Mouse (Mus musculus): ENCODE data around the gene Swap70. TPM values are rescaled to one million over a fixed set of nuclear protein-coding genes. Genes with fewer than 3 reads are reported as not detected.
A peak's percentile ranks its signal among the peaks of the same experiment; 100 is the strongest.

Swap70 gene
- polyA plus RNA-seq, 1 experiment from 2014 or later: 17.4 TPM

DNA sequence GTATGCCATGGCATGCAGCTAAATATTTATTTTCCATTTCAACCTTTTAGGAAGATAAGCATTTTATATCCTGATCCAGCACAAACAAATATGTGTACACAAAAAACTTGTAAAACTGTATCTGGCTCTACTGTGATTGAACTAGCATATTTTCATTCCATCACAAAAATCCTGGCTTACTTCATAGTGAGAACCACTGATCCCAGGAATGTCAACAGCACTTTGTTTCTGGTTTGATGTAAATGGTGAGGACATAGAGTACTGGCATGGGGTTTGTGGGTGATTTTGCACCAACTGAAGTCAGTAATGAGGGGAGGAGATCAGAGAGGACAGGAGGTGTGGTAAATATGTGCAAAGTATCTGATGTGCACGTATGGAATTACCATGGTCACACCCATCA lies 41.1 kb downstream of the Swap70 start:
- 20% methylated on average over 1 of the region's 1 CpGs for WGBS (ENCODE audit: insufficient replicate concordance)
- Histone ChIP-seq H3K4me2 (no peak overlapping the region), H3K4me1 (peaks cover 16% of the 10 kb centered on the region), H3K27ac (no peak overlapping the region), H3K4me3 (no peak overlapping the region), H3K9ac (no peak overlapping the region), H3K36me3 (no peaks in the 10 kb centered on the region), H3K9me3 (replicated peaks) (no peaks in the 10 kb centered on the region), H3K27me3 (replicated peaks) (no peaks in the 10 kb centered on the region)
- no peak for ATAC-seq

- no peaks in the 10 kb centered on the region; the same call in 1 of the 2 replicates for H3K36me3 ChIP-seq
- no peak for ATAC-seq
Observed at GRCm38 (mm10) chr7:110263474-110263873, 42.0 kb downstream of the Swap70 start.

GRCm38 (mm10) chr7:110265796-110266195 lies 44.3 kb downstream of the Swap70 start:
- H3K9ac ChIP-seq: no peak overlapping the region
- H3K4me2 ChIP-seq: no peak overlapping the region
- H3K36me3 ChIP-seq: peaks cover 15% of the 10 kb centered on the region
- 20% methylated on average over 7 of the region's 7 CpGs for WGBS (ENCODE audit: insufficient replicate concordance)
- peaks cover 23% of the 10 kb centered on the region for H3K4me1 ChIP-seq
- ATAC-seq: peak; percentile 51; the same call in 1 of the 2 replicates
- H3K9me3 ChIP-seq (replicated peaks): no peaks in the 10 kb centered on the region
- no peak overlapping the region for H3K27ac ChIP-seq
- H3K27me3 ChIP-seq (replicated peaks): no peaks in the 10 kb centered on the region
- H3K4me3 ChIP-seq: no peak overlapping the region

More at GRCm38 (mm10) chr7:110263474-110263873, 42.0 kb downstream of the Swap70 start:
- 58% methylated on average over 1 of the region's 1 CpGs for WGBS (ENCODE audit: insufficient replicate concordance)
- Histone ChIP-seq H3K4me2 (no peak overlapping the region), H3K27me3 (replicated peaks) (no peaks in the 10 kb centered on the region), H3K27ac (no peak overlapping the region), H3K4me3 (no peak overlapping the region), H3K9ac (no peak overlapping the region), H3K9me3 (replicated peaks) (no peaks in the 10 kb centered on the region), H3K4me1 (peaks cover 15% of the 10 kb centered on the region)

- no peak for ATAC-seq
- Histone ChIP-seq H3K4me1 (peaks cover 23% of the 10 kb centered on the region), H3K4me2 (no peak overlapping the region), H3K9ac (no peak overlapping the region), H3K27ac (no peak overlapping the region), H3K27me3 (replicated peaks) (no peaks in the 10 kb centered on the region), H3K4me3 (no peak overlapping the region), H3K36me3 (peaks cover 17% of the 10 kb centered on the region), H3K9me3 (replicated peaks) (no peaks in the 10 kb centered on the region)
Observed at GRCm38 (mm10) chr7:110267014-110267413, 45.5 kb downstream of the Swap70 start.

DNA sequence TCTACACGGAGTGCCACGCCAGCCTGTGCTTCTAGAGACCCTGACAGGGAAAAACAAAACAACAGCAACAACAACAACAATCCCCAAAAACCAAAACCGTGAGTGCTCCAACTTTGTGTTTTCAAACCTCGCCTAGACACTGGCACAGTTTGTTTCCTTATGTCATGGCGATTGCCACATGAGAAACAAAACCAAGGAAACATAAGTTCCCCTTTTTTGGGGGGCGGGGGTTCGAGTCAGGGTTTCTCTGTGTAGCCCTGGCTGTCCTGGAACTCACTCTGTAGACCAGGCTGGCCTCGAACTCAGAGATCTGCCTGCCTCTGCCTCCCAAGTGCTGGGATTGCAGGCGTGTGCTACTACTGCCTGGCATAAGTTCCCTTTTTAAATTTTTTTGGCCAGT lies 46.5 kb downstream of the Swap70 start:
- H3K4me3 ChIP-seq: no peak overlapping the region
- no peak overlapping the region for H3K4me2 ChIP-seq
- H3K9ac ChIP-seq: no peak overlapping the region
- peaks cover 20% of the 10 kb centered on the region for H3K36me3 ChIP-seq
- H3K4me1 ChIP-seq: peaks cover 31% of the 10 kb centered on the region
- H3K27me3 ChIP-seq (replicated peaks): no peaks in the 10 kb centered on the region
- WGBS (ENCODE audit: insufficient replicate concordance): 69% methylated on average over 9 of the region's 9 CpGs
- H3K9me3 ChIP-seq (replicated peaks): no peaks in the 10 kb centered on the region
- no peak overlapping the region for H3K27ac ChIP-seq
- ATAC-seq: no peak

- WGBS (ENCODE audit: insufficient replicate concordance): 75% methylated on average over 4 of the region's 4 CpGs
- H3K4me3 ChIP-seq: no peak overlapping the region
- no peak overlapping the region for H3K9ac ChIP-seq
- ATAC-seq: no peak
- no peak overlapping the region for H3K27ac ChIP-seq
- H3K36me3 ChIP-seq: peaks cover 25% of the 10 kb centered on the region
- H3K4me1 ChIP-seq: peaks cover 31% of the 10 kb centered on the region
- H3K4me2 ChIP-seq: no peak overlapping the region
- no peaks in the 10 kb centered on the region for H3K27me3 ChIP-seq (replicated peaks)
- no peaks in the 10 kb centered on the region for H3K9me3 ChIP-seq (replicated peaks)
Observed at GRCm38 (mm10) chr7:110268511-110268910, 47.0 kb downstream of the Swap70 start.

DNA sequence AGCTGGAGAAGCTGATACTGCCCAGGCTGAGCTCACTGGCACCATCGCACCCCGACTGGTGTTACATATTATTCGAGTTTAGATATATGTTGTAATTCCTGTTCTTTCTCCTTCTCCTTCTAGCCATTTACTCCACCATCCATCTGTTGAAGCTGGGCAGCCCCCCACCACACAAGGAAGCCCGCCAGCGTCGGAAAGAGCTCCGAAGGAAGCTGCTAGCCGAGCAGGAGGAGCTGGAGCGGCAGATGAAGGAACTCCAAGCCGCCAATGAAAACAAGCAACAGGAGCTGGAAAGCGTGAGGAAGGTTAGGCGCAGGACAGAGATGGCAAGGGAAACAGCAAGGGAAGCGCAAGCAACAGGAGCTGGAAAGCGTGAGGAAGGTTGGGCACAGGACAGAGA lies 48.3 kb downstream of the Swap70 start:
- no peak overlapping the region for H3K4me2 ChIP-seq
- 79% methylated on average over 14 of the region's 14 CpGs for WGBS (ENCODE audit: insufficient replicate concordance)
- H3K36me3 ChIP-seq: peaks cover 38% of the 10 kb centered on the region
- no peak for ATAC-seq
- H3K4me1 ChIP-seq: peaks cover 31% of the 10 kb centered on the region
- H3K4me3 ChIP-seq: no peak overlapping the region
- H3K9ac ChIP-seq: no peak overlapping the region
- no peaks in the 10 kb centered on the region for H3K9me3 ChIP-seq (replicated peaks)
- no peaks in the 10 kb centered on the region for H3K27me3 ChIP-seq (replicated peaks)
- H3K27ac ChIP-seq: peak overlapping the region; percentile 10; the same call in 1 of the 2 replicates

DNA sequence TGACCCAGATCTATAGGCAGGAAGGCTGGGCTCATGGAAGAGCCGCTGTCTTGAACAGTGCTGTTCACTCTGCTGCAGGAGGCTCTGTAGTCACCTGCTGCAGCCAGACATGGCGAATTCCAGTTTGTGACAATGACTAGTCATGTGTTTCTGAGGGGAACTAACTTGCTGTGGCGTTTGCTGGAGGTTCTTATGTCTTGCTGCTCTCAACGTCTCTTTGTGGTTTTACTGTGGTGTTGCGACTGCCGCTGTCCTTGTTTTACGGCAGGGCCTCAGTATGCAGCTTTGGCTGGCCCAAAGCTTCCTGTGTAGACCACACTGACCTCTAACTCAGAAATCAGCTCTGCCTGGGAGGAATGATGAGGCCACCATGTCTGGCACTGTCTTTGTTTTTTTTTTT lies 48.9 kb downstream of the Swap70 start:
- H3K4me1 ChIP-seq: peaks cover 30% of the 10 kb centered on the region
- peaks cover 43% of the 10 kb centered on the region for H3K36me3 ChIP-seq
- H3K4me2 ChIP-seq: no peak overlapping the region
- no peaks in the 10 kb centered on the region for H3K27me3 ChIP-seq (replicated peaks)
- no peak for ATAC-seq
- WGBS (ENCODE audit: insufficient replicate concordance): 47% methylated on average over 7 of the region's 7 CpGs
- no peaks in the 10 kb centered on the region for H3K9me3 ChIP-seq (replicated peaks)
- H3K27ac ChIP-seq: peak overlapping the region; percentile 10; the same call in 1 of the 2 replicates
- H3K4me3 ChIP-seq: no peak overlapping the region
- H3K9ac ChIP-seq: no peak overlapping the region

DNA sequence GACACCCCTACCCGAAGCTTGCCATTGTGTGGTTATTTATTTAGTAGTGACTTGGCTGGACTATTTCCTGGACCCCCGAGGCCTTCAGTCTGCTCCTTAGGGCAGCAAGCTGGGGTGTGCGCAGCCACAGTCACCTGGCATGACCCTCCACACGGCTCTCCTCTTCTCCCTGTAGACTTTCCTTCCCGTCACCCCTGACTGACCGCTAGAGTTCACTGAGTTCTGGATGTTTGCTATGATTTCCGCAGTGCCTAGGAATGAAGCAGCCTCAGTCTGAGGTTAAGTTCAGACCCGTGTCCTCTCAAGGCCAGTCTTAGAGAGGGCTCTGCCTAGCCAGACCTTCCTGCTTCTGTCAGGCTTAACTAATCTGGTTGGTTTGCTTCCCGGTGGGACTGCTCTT lies 50.3 kb downstream of the Swap70 start:
- no peaks in the 10 kb centered on the region for H3K27me3 ChIP-seq (replicated peaks)
- peaks cover 28% of the 10 kb centered on the region for H3K4me1 ChIP-seq
- no peak overlapping the region for H3K27ac ChIP-seq
- H3K4me3 ChIP-seq: no peak overlapping the region
- no peak for ATAC-seq
- no peaks in the 10 kb centered on the region for H3K9me3 ChIP-seq (replicated peaks)
- H3K9ac ChIP-seq: no peak overlapping the region
- 57% methylated on average over 9 of the region's 9 CpGs for WGBS (ENCODE audit: insufficient replicate concordance)
- H3K4me2 ChIP-seq: no peak overlapping the region
- peaks cover 56% of the 10 kb centered on the region for H3K36me3 ChIP-seq

DNA sequence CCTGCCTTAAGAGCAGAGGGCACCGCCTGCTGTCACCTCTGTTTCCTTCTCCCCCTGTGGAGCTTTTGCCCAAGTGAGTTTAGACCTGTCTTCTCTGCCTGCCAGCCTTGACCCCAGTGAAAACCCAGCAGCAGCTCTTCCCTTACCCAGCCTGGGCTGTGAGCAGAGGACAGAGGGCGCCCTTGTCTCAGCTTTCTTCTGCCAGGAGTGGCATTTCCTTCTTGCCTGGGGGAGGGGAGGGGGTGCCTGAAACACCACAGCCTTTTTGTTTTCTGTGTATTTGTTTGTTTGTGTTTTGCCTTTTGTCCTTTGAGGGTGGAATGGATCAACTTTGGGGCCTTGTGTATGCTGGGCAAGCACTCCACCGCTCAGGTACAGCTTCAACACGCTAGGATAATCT lies 50.9 kb downstream of the Swap70 start:
- no peak for ATAC-seq
- peaks cover 59% of the 10 kb centered on the region for H3K36me3 ChIP-seq
- 72% methylated on average over 4 of the region's 4 CpGs for WGBS (ENCODE audit: insufficient replicate concordance)

DNA sequence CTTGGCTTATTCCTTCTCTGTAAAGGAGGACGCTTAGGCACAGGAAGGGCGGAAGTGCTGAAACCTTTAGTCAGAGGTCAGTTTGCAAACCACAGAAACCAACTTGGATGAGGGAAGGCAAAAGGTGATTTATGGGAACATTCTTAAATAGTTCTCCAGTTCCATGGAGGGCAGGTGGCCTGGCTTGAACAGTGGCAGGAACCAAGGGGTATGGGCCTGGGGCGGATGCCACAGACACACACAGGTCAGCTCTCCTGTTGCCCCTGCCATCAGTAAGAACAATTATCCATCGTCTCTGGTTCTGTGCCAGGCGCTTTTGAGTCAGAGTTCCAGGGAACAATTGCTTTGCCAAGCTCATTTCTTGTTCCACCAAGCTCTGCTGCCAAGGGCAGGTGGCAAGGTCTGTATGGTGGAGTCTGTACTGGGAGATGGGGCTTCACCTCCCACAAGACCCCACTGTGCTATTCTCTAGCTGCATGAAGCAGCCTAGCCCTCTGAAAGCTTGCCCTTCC lies 56.3 kb downstream of the Swap70 start:
- ATAC-seq: no peak
- 76% methylated on average over 5 of the region's 5 CpGs for whole genome bisulfite sequencing (ENCODE audit: insufficient replicate concordance)
- no peak overlapping the region for H3K4me3 ChIP-seq
- no peak overlapping the region for H3K9ac ChIP-seq
- H3K4me2 ChIP-seq: no peak overlapping the region
- no peaks in the 10 kb centered on the region for H3K9me3 ChIP-seq (replicated peaks)
- no peak overlapping the region for H3K27ac ChIP-seq
- no peaks in the 10 kb centered on the region for H3K27me3 ChIP-seq (replicated peaks)
- peaks cover under 1% of the 10 kb centered on the region; the same call in 1 of the 2 replicates for H3K4me1 ChIP-seq
- H3K36me3 ChIP-seq: peaks cover 89% of the 10 kb centered on the region

More for the DNA sequence above, 50.9 kb downstream of the Swap70 start:
- Histone ChIP-seq H3K4me3 (no peak overlapping the region), H3K4me1 (peaks cover 28% of the 10 kb centered on the region), H3K9me3 (replicated peaks) (no peaks in the 10 kb centered on the region), H3K27me3 (replicated peaks) (no peaks in the 10 kb centered on the region), H3K27ac (no peak overlapping the region), H3K9ac (no peak overlapping the region), H3K4me2 (no peak overlapping the region)

GRCm38 (mm10) chr7:110279183-110279582 lies 57.7 kb downstream of the Swap70 start:
- no peak for ATAC-seq
- H3K4me2 ChIP-seq: no peak overlapping the region
- no peaks in the 10 kb centered on the region for H3K9me3 ChIP-seq (replicated peaks)
- no peak overlapping the region for H3K4me3 ChIP-seq
- 78% methylated on average over 4 of the region's 4 CpGs for WGBS (ENCODE audit: insufficient replicate concordance)
- H3K27ac ChIP-seq: no peak overlapping the region
- H3K36me3 ChIP-seq: peaks cover 78% of the 10 kb centered on the region
- H3K4me1 ChIP-seq: no peaks in the 10 kb centered on the region
- H3K9ac ChIP-seq: no peak overlapping the region
- no peaks in the 10 kb centered on the region for H3K27me3 ChIP-seq (replicated peaks)
